Mouse (Mus musculus): ENCODE results near the gene Pigl.

DNA sequence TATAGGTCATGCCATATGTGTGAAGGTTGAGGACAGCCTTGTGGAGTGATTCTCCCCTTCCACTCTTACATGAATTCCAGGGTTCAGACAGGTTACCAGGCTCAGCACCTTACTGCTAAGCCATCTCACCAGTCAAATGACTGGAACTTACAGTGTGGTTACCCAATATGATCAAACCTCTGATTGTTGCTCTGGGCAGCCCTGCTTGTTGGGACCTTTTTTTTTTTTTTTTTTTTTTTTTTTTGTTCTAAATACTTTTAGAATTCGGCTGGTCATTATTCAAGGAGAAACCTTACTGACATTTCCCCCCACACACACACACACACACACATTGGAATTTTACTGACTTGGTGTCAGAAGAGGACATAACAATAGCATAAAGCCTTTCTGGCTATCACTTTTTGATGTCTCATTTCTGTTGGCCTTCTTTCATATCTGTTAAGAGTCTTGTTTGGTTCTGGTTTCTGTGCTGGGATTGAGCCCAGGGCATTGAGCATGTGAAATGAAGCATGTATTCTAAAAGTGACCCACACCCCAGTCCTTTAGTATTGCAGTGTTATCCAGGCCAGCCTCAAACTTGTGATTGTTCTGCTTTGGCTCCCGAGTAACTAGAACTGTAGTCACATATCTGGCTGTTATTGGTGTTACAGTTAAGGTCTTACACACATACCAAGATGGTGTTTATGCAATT, 5.1 kb downstream of the Pigl start:
- TF ChIP-seq CTCF (IDR thresholded peaks at IDR 0.05; ENCODE audit: borderline replicate concordance, extremely low read depth, insufficient read depth, insufficient read length) (no peak), POLR2A (IDR thresholded peaks at IDR 0.05; ENCODE audit: borderline replicate concordance, extremely low read depth, insufficient read depth, insufficient read length, poor library complexity, severe bottlenecking) (no peak)

Data from brain, embryonic 14.5 days (tissue).